Mouse (Mus musculus) heart, postnatal 36 days (tissue): ENCODE data around the gene Adamts14. TPM values are rescaled to one million over a fixed set of nuclear protein-coding genes. Genes with fewer than 3 reads are reported as not detected.

Experiments used
- DNase-seq, 2 experiments: peaks; one replicate each; pipeline ENCODE4 v3.0.0; 2021 to 2022
- intact Hi-C: fragments of 180-260 bp; cut with DNase I; formaldehyde crosslinking; loops from one replicate; pipeline ENCODE4 v1.15.1; 2025
- total RNA-seq, 2 experiments: library from RNA; stranded (reverse); gene quantifications; 2 replicates each; pipeline ENCODE4 v1.2.3; 2021

The Adamts14 gene
- total RNA-seq, 2 experiments from 2014 or later = 0.83 to 1.9 TPM

DNA sequence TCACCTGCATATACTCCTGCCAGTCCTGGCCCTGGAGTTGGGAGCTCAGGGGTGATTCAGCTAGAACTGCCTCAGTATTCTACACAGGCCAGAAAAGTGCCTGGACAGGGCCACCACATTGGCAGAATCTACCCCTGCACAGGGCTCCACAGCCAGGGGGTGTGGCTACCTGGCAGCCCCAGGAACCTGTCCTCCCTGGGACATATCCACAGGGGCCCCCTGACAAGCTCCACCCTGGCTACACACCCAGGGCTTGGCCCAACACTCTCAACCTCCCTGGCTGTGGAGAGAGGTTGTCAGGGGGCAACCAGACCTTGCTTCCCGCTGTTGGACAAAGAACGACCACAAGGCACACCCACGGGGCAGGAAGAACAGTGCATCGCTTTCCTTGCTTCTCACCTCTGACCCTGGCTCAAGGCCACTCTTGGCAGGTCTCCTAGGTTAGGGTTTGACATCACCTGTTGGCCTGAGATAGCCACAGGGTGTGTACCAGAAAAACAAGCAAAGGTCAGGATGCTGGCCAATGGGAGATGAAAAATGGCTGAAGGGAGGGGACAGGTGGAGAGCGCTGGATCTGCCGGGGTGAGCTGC, 37.5 kb downstream of the Adamts14 start:
- no peak for DNase-seq
- intact Hi-C loops = no loop called here

DNA sequence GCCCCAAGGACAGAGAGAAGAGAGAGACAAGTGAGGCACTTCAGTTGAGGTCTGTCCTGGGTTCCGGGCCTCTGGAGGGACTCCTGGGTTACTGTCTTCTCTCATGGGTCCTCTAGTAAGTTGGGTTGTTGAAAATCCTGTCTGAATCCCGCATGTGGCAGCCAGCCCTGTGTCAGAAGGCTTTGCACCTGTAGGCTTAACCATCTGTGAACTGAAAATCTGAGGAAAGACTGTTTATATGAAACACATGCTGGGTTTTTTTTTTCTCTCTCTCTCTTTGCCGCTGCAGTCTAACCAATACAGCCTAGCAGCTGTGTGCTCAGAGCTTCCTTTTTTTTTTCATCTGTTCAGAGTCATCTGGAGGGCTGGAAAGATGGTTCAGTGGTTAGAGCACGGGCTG, 38.9 kb downstream of the Adamts14 start:
- no peak for DNase-seq
- intact Hi-C loops = no loop called here

DNA sequence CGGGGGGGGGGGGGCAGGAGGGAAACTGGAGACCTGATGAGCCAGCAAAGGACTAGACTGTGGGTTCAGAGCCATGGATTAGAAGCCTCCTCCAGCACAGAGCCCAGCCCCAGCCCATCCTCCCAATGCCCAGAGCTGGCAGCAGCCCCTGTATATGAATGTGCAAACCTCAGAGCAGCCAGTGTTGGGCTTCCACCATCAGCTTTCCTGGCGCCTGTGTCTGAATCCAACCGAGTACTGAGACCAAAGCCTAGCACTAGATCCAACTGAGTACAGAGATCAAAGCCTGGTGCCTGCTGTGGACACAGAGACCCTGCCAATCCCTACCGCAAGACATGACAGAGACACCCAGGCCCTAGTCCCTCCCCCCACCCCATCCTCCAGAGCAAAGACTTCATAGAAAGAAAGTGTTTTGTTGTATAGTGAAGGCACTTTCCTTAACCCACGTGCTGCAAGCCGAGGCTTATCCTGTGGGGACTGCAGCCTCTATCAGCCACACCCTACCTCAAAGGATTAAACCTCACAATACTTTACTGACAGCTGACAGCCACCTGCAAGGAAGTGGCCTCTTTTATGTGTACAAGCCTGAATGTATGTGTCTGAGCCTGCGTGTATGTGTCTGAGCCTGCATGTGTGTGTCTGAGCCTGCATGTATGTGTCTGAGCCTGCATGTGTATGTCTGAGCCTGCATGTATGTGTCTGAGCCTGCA, 40.2 kb downstream of the Adamts14 start:
- no peak for DNase-seq
- intact Hi-C loops = no loop called here

DNA sequence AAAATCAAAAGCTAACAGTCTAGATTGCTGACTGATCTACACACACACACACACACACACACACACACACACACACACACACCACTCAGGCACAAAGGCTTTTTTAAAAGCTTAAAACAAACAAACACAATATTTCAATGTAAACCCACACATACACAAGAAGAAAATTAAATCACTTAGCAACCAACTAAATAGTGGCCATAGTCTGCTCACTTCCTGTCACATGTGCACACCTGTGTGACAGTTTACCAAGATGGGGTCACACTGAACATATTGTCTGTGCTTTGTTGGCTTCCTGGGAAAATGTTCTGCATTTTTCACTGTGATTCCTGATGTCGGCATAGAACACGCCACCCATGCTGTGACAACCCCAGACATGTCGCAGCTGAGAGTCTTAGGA, 41.5 kb downstream of the Adamts14 start:
- intact Hi-C loops = no loop called here
- no peak for DNase-seq

DNA sequence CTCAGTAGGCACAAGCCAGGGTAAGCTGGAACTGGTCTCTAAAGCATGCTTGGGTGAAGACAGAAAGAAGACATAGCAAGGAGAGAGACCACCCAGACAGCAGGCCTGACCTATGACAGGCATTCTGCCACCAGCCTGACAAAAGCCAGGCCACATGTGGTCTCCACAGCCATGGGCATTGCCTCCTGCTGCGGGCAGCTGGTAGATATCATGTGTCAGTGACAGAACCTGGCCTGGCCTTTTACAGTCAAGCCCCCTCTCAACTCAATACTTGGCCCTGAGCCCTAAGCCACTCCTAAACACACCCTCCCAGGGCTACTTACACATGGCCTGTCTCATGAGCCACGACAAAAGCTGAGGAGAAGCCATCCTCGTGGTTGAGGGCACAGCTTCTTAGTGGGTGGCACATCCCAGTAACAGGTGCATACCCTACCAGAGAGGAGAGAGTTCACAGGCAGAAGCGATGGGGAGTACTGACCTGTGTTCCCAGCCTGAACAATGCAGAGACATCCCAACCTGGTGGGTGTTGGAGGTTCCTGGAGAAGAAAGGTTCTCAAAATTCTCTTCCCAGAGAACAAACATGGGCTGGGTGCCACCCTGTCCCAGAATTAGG, 46.3 kb downstream of the Adamts14 start:
- DNase-seq = no peak
- intact Hi-C loops = no loop called here

DNA sequence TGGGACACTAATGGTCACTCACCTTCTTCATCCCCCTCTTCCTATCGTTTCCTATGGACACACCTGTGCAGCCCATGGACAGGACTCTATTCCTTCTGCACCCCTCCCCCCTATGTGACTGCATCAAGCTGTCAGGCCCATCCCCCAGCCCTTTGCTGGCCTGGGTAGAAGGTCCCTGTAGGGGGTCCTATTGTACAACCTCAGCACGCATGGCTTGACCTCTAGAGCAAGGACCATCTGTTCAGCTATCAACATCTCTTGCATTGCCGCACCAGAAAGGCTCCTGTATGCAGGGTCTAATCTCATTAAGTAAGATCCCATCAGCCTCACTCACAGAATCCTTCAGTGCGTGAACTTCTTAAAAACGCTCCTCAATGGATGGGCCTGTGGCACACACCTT, 47.5 kb downstream of the Adamts14 start:
- intact Hi-C loops = no loop called here
- no peak for DNase-seq

DNA sequence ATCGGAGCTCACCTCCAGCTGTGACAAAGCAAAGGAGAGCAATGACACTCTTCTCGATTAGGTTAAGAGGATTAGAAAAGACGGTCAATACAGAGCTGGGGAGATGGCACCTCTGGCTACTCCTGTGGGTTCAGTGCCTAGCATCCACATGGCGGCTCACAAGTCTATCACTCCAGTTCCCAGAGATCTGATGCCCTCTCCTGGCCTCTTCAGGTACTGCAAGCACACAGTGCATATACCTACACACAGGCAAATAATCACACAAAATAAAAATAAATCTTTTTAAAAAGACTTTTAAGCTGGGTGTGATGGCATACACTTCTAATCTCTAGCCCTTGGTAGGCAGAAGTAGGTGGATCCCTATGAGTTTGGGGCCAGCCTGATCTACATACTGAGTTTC, 53.9 kb downstream of the Adamts14 start:
- no peak for DNase-seq
- intact Hi-C loops = loop anchor here (1.0 kb wide), 1 partner anchor 23 kb away; no protein-coding TSS in a partner anchor

DNA sequence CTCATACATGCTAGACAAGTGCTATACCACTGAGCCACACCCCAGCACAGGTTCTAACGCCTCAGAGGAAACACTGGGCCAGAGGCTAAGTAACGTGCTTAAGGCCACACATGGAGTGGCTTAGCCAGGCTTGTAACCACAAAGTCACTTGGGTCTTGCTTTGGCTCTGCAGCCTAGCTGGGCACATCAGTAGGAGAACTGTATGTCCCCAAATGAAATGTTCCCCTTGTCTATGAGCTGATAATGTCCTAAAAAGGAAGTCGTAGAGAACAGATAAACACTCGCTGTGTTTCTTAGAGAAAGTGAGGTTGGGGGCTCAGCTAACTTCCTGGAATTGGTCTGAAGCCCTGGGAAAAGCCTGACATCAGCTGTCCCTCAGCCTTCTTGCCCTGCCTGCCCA, 57.1 kb downstream of the Adamts14 start:
- no peak for DNase-seq
- intact Hi-C loops = no loop called here

DNA sequence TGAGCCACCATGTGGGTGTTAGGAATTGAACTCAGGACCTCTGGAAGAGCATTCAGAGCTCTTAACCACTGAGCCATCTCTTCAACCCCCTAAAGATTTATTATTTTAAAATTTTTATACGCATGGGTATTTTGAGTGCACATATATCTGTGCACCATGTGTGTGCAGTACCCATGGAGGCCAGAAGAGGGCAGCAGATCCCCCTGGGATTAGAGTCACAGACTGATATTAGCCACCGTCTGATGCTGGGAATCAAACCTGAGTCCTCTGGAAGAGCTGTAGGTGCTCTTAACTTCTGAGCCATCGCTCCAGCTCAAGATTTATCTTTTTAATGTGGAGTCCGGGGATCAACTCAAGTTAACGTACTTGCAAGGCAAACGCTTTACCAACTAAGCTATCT, 57.6 kb downstream of the Adamts14 start:
- no peak for DNase-seq
- intact Hi-C loops = no loop called here

DNA sequence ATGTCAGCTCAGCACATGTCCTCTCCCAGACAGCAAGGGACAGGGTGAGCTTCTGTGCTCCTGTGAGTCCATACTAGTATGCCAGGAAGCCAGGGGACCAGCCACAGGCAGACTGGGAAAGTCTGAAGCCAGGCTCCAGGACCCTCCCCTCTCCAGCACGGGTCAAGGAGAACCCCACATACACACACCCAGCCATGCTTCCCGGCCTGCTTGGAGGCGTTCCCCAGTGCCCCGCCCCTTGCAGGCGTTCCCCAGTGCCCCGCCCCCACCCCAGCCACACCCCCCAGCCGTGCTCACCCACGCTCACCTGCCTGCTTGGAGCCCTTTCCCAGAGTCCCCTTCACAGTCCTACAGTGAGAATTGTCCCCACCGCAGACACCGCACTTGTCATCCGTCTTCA, 60.4 kb downstream of the Adamts14 start:
- no peak for DNase-seq
- intact Hi-C loops = loop anchor here (5.0 kb wide), 1 partner anchor 59 kb away; the partner anchor contains the start of gene Adamts14

DNA sequence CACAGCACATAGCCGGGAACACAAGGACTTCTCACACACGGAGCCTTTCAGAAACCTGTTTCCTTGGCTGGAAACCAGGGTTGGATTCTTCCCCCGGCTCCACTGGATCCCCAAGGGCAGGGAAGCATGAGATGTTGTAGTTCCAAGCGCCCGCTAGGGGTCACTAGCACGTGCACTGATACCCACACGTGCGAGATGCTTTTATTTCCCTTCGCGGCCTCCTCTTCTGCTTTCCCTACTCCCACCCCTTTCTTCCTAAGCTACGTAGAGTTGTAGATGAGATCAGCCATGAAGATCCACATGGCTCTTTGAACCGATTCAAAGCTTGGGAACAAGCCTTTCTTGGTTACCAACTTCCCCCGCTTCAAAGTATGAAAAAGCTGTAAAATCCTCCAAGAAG, 61.5 kb downstream of the Adamts14 start:
- intact Hi-C loops = loop anchor here (2.0 to 5.0 kb wide), 2 partner anchors 61 to 125 kb away; partner anchors contain the start of gene Adamts14

DNA sequence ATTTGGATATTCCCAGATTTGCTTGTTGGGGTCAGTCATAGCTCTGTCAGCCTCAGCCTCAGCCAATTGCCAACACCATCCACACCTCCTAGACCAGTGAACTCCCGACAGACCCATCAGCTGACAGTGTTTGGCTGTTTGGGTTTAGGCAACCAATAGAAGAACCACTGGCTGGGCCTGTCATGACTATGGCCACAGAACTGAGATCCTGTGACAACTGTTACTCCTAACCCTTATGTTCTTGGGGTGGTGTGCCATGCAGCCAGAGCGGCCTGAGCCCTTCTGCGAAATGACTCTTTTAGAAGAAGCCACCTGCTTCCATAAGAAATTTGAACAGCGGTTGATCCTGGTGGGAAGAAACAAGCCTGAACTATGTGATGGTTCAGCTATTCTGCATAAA, 62.1 kb downstream of the Adamts14 start:
- DNase-seq = no peak
- intact Hi-C loops = loop anchor here (2.0 to 5.0 kb wide), 2 partner anchors 61 to 126 kb away; partner anchors contain the start of gene Adamts14

More for the DNA sequence above, 61.5 kb downstream of the Adamts14 start:
- DNase-seq = peak; percentile 53 to 66

DNA sequence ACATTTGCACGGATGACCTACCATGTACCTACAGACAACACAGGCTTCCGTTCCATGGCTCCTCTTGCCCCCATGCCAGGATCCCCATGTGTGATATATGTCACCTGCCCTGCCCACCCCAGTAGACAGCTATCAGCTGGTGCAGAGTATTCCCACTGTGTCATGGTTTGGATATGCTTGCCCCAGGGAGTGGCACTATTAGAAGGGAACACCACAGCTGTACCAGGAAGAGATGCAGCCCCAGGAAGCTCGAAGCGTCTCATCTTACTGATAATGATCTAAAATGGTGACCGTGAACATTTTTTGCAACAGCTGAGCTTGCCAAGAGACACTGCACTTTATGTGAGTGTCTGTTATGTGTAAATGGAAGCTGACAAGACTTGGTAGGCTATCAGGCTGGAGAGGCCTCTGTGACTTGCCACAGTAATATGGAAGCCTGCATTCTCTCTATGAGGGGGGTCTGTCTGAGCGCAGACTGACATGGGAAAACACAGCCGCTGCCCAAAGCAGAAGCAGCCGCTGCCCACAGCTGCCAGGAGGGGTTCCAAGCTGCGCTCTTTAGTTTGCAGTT, 65.0 kb downstream of the Adamts14 start:
- intact Hi-C loops = no loop called here

DNA sequence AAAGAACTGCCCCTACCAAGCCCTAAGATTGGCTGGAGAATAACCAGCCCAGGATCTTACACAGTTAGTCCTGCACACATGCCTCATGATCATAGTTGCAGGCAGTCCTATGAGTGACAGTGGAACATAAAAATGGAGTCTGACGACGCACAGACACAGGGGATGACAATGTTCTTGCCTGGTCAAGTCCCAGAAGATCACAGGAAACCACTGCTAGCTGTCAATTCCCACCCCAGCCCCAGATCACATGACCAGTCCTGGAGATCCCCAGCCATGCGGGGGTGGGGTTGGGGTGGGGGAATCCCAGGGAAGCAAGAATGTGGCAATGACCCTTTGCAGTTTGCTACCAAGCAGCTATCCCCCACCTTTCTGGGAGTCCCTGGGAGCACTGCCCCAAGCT, 69.3 kb downstream of the Adamts14 start:
- no peak for DNase-seq
- intact Hi-C loops = no loop called here

More for the DNA sequence above, 65.0 kb downstream of the Adamts14 start:
- DNase-seq = no peak

DNA sequence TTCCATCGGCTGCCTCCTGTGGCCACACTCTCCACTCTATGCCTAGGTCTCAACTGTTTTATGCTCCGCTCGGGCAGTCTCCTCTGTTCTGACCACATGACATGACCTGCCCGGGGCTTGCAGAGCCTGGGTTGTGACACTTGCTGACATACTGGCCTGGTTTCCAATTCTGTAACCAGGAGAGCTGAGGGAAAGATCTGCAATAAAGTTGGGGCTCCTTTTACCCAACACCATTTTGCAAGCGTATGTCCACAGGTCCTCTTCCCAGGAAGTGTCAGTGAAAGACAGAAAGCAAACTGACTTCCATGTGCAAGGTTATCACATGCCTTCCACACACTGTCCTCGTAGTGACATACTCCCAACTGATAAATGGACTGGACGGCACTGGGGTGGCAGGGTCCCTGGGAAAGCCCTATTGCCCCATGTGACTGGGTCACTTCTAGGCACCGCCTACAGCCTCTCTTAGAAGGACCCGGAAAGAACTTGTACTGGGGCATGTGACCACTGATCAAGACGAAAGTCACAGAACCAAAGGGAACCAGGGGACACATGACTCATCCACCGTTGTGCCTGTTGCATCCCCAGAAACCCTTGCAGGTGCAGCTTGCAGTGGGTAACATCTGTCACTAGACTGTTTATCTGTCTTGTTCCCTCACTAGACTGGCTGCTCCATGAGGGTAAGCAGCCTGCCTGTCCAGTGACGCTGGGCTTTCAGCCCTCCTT, 71.5 kb downstream of the Adamts14 start:
- no peak for DNase-seq
- intact Hi-C loops = no loop called here

DNA sequence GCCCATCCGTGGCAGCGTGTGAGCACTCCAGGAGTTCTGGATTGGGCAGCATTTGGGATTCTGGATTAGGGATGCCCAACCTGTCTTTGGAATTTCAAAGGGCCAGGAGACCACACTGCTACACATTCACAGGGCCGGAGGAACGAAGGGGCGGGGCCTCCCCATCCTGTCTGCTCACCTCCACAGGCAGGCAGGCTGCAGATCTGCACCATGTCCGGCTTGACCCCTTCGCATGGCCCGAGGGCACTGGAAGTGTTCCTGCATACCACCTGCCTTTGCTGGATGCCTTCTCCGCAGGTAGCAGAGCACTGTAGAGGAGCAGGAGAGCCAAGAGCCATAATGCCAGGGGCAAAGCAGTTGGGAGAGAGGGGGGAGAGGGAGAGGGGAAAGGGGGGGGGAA, 72.2 kb downstream of the Adamts14 start:
- intact Hi-C loops = no loop called here
- DNase-seq = no peak

DNA sequence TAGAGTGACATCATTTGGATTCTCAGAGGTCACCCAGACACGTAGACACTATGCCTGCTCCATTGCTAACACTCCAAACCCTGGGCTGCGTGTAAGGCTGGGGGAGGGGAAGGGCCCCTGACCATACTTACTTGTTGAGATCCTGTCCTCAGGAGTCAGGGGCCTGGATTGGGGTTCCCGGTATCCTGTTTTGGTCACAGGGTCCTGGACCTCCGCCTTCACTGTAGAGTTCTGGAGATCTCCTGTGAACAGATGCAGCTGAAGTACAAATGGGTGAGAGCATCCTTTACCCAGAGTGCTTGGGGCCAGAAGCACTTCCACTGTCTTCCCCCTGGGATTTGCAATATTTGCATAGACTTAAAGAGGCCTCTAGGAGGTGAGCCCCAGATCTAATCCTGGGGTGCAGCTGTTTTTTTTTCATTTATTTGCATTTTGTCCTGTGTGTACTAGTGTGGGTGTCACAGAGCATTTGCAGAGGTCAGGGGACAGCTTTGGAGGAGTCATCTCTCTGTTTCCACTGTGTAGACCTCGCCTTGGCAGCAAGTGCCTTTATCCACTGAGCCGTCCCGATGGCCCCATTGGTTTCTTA, 72.9 kb downstream of the Adamts14 start:
- DNase-seq = no peak
- intact Hi-C loops = no loop called here

DNA sequence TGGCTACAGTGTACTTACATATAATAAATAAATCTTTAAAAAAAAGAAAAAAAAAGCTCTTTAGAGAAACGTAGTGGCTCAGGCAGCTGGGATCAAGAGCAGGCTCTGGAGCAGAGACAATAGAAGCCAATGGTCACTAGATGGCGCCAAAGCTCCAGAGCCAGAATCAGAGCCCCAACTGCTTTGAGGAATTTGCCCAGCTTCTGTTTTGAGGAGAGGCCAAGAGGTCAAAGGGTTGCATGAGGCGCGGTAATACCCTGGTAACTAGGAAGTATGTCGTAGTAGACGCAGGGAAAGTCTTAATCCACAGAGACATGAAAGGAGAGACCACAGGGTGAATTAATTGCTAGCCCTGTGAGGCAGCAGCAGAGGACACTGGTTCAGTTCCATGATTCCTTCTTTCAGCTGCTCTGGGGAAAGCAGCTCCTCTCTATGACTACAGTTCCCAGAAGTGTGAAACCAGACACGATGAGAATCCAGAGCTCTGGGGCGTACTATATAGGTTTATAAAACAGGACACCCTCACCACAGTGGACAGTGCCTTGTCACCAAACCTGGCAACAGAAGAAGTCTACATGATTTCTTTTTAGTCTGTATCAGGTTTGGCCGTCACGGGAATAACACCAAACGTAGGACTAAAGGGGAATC, 73.5 kb downstream of the Adamts14 start:
- peak; percentile 77 to 79 for DNase-seq
- intact Hi-C loops = loop anchor here (1.0 to 2.0 kb wide), 2 partner anchors 137 to 199 kb away; no protein-coding TSS in a partner anchor

DNA sequence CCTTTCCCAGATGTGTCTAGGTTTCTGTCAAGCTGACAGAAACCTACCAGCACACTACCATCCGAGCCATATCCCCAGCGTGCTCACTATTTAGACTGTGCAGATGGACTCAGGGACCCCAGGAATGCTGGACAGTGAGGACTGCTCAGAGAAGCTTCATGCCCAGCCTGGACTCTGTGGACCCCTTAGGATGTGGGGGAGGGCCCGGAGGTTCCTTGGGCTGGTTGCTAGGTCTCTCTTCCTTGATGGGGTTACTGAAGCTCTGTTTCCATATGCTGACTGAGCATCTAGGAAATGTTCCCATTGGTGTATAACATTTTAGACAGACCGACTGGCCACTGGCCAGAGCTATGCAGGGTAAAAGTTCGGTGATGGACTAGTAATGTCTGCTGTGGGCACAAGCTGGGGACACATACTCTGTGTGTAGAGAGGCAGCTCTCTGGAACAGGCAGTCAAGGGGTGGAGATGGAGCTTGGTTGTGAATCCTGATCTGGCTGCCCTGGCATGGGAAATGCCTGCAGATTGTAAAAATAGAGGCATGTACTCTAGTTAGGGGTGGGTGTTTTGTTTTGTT, 77.4 kb downstream of the Adamts14 start:
- no peak for DNase-seq
- intact Hi-C loops = no loop called here

DNA sequence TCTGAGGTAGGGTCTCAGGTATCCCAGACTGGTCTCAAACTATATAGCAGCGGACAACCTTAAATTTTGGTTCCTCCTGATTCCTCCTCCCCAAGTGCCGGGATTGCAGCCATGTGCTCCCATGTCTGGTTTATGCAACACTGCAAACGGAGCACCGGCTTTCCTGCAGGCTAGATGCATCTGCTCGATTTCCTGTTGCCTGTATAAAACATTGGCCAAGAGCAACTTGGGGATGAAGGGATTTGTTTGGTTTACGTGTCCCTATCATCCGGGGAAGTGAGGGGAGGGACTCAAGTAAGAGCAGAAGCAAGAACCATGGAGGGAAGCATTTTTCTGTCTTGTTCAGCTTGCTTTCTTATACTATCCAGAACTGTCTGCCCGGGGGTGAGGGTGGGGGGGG, 78.0 kb downstream of the Adamts14 start:
- intact Hi-C loops = no loop called here
- no peak for DNase-seq
